Mouse (Mus musculus): Measurements from ENCODE around the gene Frmd5. TPM values are rescaled to one million over a fixed set of nuclear protein-coding genes. Genes with fewer than 3 reads are reported as not detected.

The Frmd5 gene
- total RNA-seq, 2 experiments from 2014 or later: 44.7 to 195 TPM

DNA sequence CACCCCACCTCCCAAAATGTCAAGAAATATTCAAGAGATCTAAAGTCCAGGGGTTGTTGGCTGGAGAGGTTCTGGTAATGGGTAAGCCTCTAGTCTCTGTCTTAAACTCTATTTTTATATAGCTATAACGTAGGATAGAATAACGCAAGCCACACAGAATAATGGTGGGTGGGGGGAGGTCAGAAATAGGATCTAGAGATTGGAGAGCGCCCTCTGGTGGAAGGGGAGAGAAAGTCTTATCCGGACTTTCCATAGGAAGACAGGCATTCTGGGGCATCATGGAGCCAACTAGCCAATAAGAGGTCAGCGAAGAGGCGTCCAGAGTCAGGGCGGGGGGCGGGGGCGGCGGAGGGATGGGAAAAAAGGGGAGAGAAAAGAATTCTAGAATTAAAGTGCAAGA, 111.5 kb downstream of the Frmd5 start:
- DNase-seq (ENCODE audit: low spot score in 2 of 2): no peak

DNA sequence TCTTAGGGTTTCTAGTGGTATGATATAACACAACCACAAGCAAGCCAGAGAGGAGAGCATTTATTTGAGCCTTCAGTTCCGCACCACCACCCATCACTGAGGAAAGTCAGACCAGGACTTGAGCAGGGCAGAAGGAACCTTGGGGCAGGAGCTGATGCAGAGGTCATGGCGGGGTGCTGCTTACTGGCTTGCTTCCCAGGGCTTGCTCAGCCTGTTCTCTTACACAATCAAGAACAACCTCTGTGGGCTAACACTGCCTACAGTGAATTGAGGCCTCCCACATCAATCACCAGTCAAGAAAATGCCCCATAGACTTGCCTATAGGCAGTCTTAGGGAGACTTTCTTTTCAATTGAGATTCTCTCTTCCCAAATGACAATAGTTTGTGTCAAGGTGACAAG, 118.8 kb downstream of the Frmd5 start:
- peak; percentile 48 to 49 for DNase-seq (ENCODE audit: low spot score in 2 of 2)

- no peak for DNase-seq (ENCODE audit: low spot score in 2 of 2)
Observed at GRCm38 (mm10) chr2:121683606-121684005, 123.3 kb downstream of the Frmd5 start.

DNA sequence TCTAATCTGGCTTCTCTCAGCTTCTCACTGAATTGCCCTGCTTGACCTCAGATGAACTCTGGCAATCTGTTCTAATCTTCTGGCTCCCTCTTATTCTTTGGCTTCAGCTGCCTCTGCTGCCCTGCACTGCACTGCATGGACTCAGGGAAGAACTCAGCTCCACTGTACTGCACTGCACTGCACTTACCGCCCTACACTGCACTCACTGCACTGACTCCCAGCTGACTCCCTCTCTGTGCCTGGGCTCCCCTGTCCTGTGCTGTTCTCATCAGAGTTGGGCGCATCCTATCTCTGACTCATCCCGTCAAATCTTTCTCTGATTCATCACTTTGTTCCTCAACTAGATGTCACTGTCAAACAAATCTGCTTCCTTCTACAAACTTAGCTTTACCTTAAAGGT, 124.5 kb downstream of the Frmd5 start:
- DNase-seq (ENCODE audit: low spot score in 2 of 2): no peak

DNA sequence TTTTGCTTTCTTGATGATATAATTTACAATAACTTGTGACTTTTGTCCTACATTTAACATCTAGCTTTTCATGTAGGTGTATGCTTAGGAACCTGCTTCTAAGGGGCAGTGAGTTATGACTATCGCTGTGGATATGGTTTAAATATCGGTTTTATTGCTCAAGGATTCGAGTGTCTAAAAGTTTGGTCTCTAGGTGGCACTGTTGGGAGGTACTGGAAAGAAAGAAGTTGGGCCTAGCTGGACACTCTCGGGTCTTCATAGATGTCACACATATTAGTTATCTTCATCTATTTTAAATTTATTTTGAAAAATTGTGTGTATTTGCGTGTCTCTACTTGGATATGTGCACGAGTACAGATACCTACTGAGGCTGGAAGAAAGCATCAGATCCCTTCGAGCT, 127.2 kb downstream of the Frmd5 start:
- DNase-seq (ENCODE audit: low spot score in 2 of 2): no peak

DNA sequence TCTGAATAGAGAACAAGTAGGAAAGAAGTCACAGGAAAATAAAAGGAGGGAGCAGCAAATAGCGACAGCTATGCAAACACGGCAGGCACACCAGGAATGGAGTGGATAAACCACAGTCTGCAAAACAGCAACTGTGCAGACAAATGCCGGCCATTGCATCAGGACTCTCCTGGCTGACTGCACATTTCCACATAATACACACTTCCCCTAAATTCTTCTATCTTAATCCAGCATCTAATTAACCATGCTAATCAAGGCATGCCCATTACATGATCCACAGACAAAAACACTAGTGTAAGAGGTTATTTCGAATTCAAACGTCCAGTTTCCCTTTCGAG, 129.3 kb downstream of the Frmd5 start:
- no peak for DNase-seq (ENCODE audit: low spot score in 2 of 2)

GRCm38 (mm10) chr2:121676951-121677648, 129.8 kb downstream of the Frmd5 start:
- DNase-seq (ENCODE audit: low spot score in 2 of 2): no peak

GRCm38 (mm10) chr2:121675895-121676294, 131.0 kb downstream of the Frmd5 start:
- no peak for DNase-seq (ENCODE audit: low spot score in 2 of 2)

DNA sequence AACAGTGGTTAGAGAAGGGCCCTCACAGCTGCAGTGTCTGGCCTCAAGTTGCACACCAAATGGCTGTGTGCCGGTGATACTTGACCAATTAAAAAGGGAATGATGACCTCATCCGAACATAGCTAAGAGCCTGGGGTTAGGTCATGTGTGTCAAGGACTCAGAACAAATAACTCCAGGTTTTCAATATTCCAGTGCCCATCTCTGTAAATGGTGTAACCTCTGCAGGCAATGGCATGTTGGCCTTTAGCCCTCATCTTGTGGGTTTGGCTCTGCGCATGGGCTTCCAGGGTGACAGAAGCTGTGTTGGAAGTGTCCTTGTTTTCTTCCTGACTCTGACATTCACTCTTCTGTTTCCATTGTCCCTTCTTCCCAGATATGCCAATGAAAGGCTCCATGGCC, 131.8 kb downstream of the Frmd5 start:
- no peak for DNase-seq (ENCODE audit: low spot score in 2 of 2)

GRCm38 (mm10) chr2:121674211-121674610, 132.7 kb downstream of the Frmd5 start:
- no peak for DNase-seq (ENCODE audit: low spot score in 2 of 2)

- DNase-seq (ENCODE audit: low spot score in 2 of 2): no peak
Observed at GRCm38 (mm10) chr2:121669846-121670245, 137.0 kb downstream of the Frmd5 start.

GRCm38 (mm10) chr2:121668256-121668655, 138.6 kb downstream of the Frmd5 start:
- DNase-seq (ENCODE audit: low spot score in 2 of 2): no peak

- no peak for DNase-seq (ENCODE audit: low spot score in 2 of 2)
Observed at GRCm38 (mm10) chr2:121661160-121661502, 145.8 kb downstream of the Frmd5 start.

DNA sequence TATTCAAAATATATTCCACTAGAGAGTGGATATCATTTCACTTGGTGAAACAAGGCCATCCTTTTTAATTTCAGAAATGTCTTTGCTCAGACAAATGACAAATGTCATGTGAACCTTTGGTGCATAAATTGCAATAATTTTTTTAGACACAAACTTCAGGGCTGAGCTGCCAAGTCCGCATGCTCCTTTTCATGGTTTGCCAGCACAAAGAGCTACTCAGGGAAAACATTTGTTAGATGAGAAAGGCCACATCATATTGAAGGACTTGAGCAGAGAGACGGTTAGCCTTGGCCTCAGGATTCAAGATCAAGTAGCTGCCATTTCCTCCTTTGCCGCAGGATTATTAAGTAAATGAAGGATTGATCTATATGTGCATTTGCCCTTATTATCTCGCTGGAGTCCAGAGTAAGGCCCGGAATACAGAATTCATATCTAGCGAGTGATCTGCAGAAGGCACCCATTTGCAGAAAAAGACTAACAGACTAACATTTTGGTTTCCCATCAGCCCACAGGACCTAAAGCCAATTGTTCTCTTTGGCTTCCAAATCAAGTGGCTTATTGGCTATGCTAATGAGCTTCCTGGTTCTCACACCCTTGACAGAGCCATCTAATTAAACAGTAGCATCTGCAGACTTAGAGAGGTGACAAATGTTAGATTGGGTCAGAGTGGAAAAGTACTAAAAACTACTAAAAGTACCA, 146.3 kb downstream of the Frmd5 start:
- no peak for DNase-seq (ENCODE audit: low spot score in 2 of 2)

DNA sequence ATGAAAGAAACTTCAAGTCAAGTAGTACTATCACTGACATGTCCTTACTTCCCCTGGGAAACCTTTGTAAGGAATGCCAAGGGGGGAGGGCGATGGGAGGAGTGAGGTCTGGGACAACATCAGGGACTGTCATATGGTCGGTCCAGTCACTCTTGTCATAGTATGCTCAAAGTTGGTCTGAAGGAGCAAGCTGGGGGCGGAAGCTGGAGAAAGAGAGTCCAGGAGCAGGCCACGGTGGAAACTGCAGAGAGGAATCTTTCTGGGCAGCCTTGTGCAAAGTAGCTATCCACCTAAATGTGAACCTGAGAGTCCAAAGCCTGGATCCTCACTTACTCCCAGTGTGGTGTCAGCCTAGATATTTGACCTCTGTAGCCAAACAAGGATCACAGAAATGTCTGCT, 147.5 kb downstream of the Frmd5 start:
- no peak for DNase-seq (ENCODE audit: low spot score in 2 of 2)

- no peak for DNase-seq (ENCODE audit: low spot score in 2 of 2)
Observed at GRCm38 (mm10) chr2:121658123-121658767, 148.6 kb downstream of the Frmd5 start.

DNA sequence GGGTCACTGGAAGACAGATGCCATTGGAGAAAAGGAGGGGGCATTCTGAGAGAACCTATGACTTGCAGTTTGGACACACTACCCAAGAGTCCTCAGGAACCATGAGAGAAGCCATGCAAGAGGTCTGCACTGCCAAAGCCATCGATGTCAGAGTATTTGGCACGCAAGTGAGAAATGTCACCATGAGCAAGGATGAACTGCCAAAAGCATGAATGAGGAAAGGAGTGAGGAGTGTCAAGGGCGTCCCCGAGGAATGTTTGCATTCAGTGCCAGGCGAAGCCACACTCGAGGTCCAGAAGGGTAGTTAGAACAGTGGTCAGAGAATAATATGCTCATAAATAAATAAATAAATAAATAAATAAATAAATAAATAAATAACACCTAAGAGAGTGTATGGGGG, 150.9 kb downstream of the Frmd5 start:
- no peak for DNase-seq (ENCODE audit: low spot score in 2 of 2)

GRCm38 (mm10) chr2:121655106-121655505, 151.8 kb downstream of the Frmd5 start:
- DNase-seq (ENCODE audit: low spot score in 2 of 2): no peak

DNA sequence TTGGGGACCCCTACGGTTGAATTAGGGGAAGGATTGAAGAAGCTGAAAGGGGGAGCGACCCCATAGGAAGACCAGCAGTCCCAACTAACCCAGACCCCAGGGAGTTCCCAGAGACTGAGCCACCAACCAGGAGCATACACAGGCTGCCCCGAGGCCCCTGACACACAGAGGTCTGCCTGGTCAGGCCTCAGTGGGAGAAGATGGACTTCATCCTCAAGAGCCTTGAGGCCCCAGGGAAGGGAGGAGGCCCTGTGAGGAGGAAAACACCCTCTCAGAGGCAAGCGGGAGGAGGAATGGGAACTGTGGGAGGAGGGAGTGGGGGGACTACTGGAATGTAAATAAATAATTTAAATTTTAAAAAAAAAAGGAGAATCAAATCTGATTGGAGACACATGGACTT, 160.4 kb downstream of the Frmd5 start:
- DNase-seq (ENCODE audit: low spot score in 2 of 2): no peak

DNA sequence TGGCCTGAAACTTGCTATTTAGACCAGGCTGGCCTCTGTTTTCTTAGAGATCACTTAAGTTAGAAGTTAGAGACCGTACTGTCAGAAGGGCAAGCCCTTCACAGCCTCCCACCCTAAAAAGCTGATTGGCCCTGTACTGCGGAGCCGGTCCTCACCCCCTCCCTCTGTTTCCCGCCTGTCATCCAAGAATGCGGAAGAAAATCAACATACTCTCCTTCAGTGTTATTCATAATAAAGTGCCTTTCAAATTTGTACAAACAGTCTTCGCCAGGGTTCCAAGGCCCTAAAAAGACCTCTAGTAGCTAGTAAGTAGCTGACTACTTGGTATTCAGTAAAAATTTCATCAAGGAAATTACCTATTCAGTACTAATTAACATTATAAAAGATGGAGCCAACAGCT, 164.0 kb downstream of the Frmd5 start:
- no peak for DNase-seq (ENCODE audit: low spot score in 2 of 2)

- no peak for DNase-seq (ENCODE audit: low spot score in 2 of 2)
Observed at GRCm38 (mm10) chr2:121632091-121632490, 174.8 kb downstream of the Frmd5 start.

- no peak for DNase-seq (ENCODE audit: low spot score in 2 of 2)
Observed at GRCm38 (mm10) chr2:121630286-121630685, 176.6 kb downstream of the Frmd5 start.

GRCm38 (mm10) chr2:121628290-121628689, 178.6 kb downstream of the Frmd5 start:
- DNase-seq (ENCODE audit: low spot score in 2 of 2): no peak

Data from adrenal gland, adult 18-20 months (tissue).